Mouse (Mus musculus) midbrain, embryonic 10.5 days (tissue): ENCODE measurements around the gene Aipl1. TPM values are rescaled to one million over a fixed set of nuclear protein-coding genes. Genes with fewer than 3 reads are reported as not detected.

ENCODE experiments used
- polyA plus RNA-seq: library from polyadenylated mRNA; unstranded; fragments of >200 nt; fragmentation: Nextera tagmentation; extraction: Ambion mirVana; gene quantifications from 2 replicates; pipeline ENCODE4 v1.2.1, GENCODE M21; 2016

Aipl1 gene
- polyA plus RNA-seq, 1 experiment from 2014 or later = 0.67 TPM

Other genes with a start within 250 kb of the Aipl1 start
- gene Pimreg, start 4.5 kb upstream of the Aipl1 start, polyA plus RNA-seq = 251 and 280 TPM in 2 replicates
- 0.10 and 0.25 TPM in 2 replicates for gene Pitpnm3, start 98.3 kb upstream of the Aipl1 start, polyA plus RNA-seq
- 0.28 and 0.61 TPM in 2 replicates for gene Gm43951, start 169.3 kb upstream of the Aipl1 start, polyA plus RNA-seq
- gene 4933427D14Rik, start 169.9 kb upstream of the Aipl1 start, polyA plus RNA-seq = 19.0 and 20.2 TPM in 2 replicates
- 166 and 185 TPM in 2 replicates for gene Txndc17, start 170.0 kb upstream of the Aipl1 start, polyA plus RNA-seq
- gene Med31, start 178.1 kb upstream of the Aipl1 start, polyA plus RNA-seq = 52.4 and 52.7 TPM in 2 replicates
- gene Slc13a5, start 229.7 kb upstream of the Aipl1 start, polyA plus RNA-seq = 0.26 and 0.82 TPM in 2 replicates